Mouse (Mus musculus): Measurements from ENCODE around the gene Cacybp. TPM values are rescaled to one million over a fixed set of nuclear protein-coding genes. Genes with fewer than 3 reads are reported as not detected.

The Cacybp gene
- polyA plus RNA-seq, 1 experiment from 2014 or later, result 305 TPM

DNA sequence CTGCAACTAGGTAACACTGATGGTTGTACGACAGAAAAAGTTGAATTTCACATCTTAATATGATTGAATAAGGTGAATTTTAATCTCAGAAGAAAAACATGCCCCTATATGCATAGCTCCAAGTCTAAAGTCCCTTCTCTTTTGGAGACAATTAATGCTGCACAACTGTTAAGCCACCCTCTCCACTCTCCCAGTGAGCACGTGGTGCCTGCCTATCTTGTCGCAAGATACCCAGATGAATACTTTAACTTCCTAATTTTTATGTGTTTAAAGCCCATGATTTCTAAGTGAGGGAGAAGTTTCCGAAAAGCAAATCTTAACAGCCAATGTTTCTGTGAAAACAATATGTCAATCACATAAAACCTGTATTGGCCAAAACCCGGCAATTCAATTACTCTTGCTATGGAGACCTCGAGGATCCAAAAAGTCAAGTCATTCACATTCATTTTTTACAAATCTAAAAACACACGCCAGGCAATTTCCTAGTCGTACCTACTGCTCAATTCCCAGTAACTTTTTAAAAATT is 1.0 kb downstream of the Cacybp start:
- Histone ChIP-seq H3K4me2 (peak overlapping the region; percentile 71), H3K4me1 (peaks cover 22% of the 10 kb centered on the region), H3K9ac (peak overlapping the region; percentile 96), H3K27me3 (no peaks in the 10 kb centered on the region), H3K9me3 (no peaks in the 10 kb centered on the region), H3K4me3 (replicated peaks) (peak overlapping the region; percentile 90), H3K27ac (peak overlapping the region; percentile 99), H3K36me3 (replicated peaks) (peaks cover 13% of the 10 kb centered on the region)
- WGBS, result 3% methylated on average over 8 of the region's 8 CpGs
- ATAC-seq (ENCODE audit: low FRiP score), result no peak

GRCm38 (mm10) chr1:160210566-160210965 is 2.1 kb downstream of the Cacybp start:
- no peak for ATAC-seq (ENCODE audit: low FRiP score)
- Histone ChIP-seq H3K36me3 (replicated peaks) (peaks cover 24% of the 10 kb centered on the region), H3K27me3 (no peaks in the 10 kb centered on the region), H3K4me1 (peaks cover 22% of the 10 kb centered on the region), H3K27ac (no peak overlapping the region), H3K4me2 (peak overlapping the region; percentile 71), H3K4me3 (replicated peaks) (peak overlapping the region; percentile 90), H3K9me3 (no peaks in the 10 kb centered on the region), H3K9ac (peak overlapping the region; percentile 96; the same call in 1 of the 2 replicates)
- 63% methylated on average over 3 of the region's 3 CpGs for WGBS

DNA sequence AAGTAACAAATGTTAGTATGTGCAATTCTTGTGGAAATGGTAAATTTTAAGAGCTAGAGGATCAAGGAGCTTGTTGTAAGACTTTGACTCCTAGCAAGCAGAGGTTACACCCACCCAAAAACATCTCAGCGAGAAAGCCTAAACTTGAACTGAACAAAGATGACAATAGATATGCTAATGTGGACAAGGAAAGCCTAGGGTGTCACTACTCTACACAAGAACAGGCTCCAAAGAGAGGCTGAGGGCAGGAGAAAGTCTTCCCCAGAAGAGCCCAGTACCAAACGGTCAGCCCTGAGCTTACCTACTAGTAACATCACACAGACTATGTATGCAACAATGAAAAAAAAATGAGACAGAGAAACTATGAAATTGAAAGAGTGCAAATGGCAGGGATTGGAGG is 2.8 kb downstream of the Cacybp start:
- no peak for ATAC-seq (ENCODE audit: low FRiP score)
- Histone ChIP-seq H3K4me3 (replicated peaks) (no peak overlapping the region; the same call in 1 of the 2 replicates), H3K36me3 (replicated peaks) (peaks cover 30% of the 10 kb centered on the region), H3K27me3 (no peaks in the 10 kb centered on the region), H3K4me1 (peaks cover 22% of the 10 kb centered on the region), H3K4me2 (peak overlapping the region; percentile 13; the same call in 1 of the 2 replicates), H3K27ac (no peak overlapping the region), H3K9ac (no peak overlapping the region), H3K9me3 (no peaks in the 10 kb centered on the region)
- 27% methylated on average over 2 of the region's 2 CpGs for WGBS

DNA sequence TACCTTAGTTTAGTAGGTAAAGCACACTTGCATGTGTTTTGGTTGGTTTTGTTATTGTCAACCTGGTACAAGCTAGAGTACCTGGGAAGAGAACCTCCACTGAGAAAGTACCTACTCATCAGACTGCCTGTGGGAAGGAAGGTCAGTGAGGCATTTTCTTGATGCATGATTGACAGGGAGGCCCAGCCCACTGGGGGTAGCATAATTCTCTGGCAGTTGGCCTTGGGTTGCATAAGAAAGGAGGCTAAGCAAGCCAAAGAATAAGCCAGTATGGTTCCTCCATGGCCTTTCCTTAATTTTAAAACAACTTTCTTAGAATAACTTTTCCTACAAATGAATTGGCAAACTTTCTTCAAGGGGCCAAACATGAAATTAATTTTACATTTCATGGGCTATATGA is 7.2 kb downstream of the Cacybp start:
- H3K4me2 ChIP-seq, result no peak overlapping the region

DNA sequence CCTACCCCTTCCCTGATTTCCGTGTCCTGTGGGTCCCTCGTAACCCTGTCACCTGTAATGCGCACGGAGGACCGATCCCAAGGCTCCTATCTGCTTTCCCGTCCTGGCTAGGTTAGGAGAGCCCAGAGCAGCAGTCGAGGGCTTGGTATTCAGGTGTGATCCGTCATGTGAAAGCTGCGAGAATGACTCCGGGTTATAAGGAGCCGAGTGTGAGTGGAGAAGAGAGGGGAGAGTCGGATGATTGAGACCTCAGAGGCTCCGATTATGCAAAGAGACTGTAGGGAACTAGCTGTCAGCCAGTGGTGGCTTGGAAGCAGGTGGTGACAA is 17.4 kb downstream of the Cacybp start:
- H3K27ac ChIP-seq, result peak overlapping the region; percentile 70
- ATAC-seq (ENCODE audit: low FRiP score), result no peak; the same call in 1 of the 2 replicates
- WGBS, result under 1% methylated on average over 13 of the region's 13 CpGs
- no peaks in the 10 kb centered on the region for H3K9me3 ChIP-seq
- H3K9ac ChIP-seq, result peak overlapping the region; percentile 77
- H3K36me3 ChIP-seq (replicated peaks), result peaks cover 24% of the 10 kb centered on the region
- H3K4me3 ChIP-seq (replicated peaks), result peak overlapping the region; percentile 79
- H3K4me2 ChIP-seq, result peak overlapping the region; percentile 77
- peaks cover 7% of the 10 kb centered on the region for H3K4me1 ChIP-seq
- H3K27me3 ChIP-seq, result no peaks in the 10 kb centered on the region

More for the DNA sequence above, 7.2 kb downstream of the Cacybp start:
- Histone ChIP-seq H3K27ac (no peak overlapping the region), H3K27me3 (no peaks in the 10 kb centered on the region), H3K36me3 (replicated peaks) (peaks cover 58% of the 10 kb centered on the region), H3K4me1 (peaks cover 8% of the 10 kb centered on the region), H3K9me3 (no peaks in the 10 kb centered on the region), H3K4me3 (replicated peaks) (no peak overlapping the region), H3K9ac (no peak overlapping the region)
- ATAC-seq (ENCODE audit: low FRiP score), result no peak

DNA sequence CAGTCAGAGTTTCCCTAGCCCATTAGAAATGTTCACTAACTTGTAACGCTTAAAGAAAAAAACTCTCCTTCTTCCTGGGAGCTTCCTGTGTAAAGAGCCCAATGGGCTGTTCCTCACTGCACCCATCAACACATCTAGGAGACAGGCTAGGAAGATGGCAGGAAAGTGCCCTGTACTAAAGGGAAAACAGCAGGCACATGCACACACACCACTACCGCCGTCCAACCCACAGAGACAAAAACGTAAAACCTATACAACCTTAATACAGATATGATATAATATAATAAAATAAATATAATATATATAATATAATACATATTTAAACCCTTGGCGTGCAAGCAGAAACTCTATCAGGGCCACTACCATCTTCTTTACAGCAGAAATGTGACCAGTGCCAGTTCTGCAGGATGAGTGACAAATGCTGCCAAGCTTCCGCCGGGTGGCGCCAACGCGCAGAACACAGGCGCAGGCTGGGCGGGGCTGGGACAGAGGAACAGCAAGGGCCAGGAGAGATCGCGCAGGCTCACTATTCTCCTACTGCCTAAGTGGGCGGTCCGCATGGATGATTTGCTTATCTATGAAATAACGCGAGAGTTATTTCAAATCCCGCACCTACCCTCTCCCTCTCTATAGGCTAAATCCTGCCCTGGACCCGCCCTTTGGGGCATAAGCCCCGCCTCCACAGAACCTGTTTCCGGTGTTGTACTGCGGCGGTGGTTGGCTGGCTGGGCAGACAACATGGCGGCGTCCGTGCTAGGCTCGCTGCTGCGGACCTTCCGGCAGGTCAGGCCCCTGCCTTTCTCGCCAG is 17.9 kb downstream of the Cacybp start, which contains the start of gene Mrps14:
TSS of gene Mrps14 (plus strand) at position 687 of the 808 bp plus-strand sequence.
- H3K4me3 ChIP-seq (replicated peaks), result peak within 1 kb of the TSS; percentile 79
- H3K27me3 ChIP-seq, result no peaks in the 10 kb centered on the region
- peak within 1 kb of the TSS; percentile 70 for H3K27ac ChIP-seq
- peak; percentile 99 for ATAC-seq (ENCODE audit: low FRiP score)
- peak within 1 kb of the TSS; percentile 77 for H3K4me2 ChIP-seq
- H3K9ac ChIP-seq, result peak within 1 kb of the TSS; percentile 77
- H3K9me3 ChIP-seq, result no peaks in the 10 kb centered on the region
- H3K4me1 ChIP-seq, result peaks cover 7% of the 10 kb centered on the region
- peaks cover 21% of the 10 kb centered on the region for H3K36me3 ChIP-seq (replicated peaks)
- 7% methylated on average over 31 of the region's 31 CpGs for WGBS

DNA sequence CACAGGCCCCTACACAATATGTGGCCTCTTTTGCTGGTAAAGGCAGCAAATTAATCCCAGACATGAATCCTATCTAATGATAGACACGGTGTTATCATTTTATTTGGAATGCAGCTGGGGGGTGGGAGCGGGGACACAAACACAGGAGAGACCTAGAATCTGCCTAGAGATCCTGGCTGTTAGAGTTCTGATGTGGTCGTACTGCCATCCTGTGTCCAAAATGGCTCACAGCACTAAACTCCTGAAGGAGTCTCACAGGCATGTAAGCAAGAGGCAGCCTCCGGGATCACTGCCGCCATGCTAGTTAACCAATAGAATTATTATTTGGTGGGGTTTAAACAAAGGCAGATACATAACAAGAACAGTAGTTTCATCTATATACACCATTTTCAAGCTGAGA is 28.2 kb downstream of the Cacybp start:
- no peak overlapping the region for H3K4me3 ChIP-seq (replicated peaks)
- H3K4me1 ChIP-seq, result no peaks in the 10 kb centered on the region
- no peak overlapping the region for H3K4me2 ChIP-seq
- no peak overlapping the region for H3K9ac ChIP-seq
- peak; percentile 77; the same call in 1 of the 2 replicates for ATAC-seq (ENCODE audit: low FRiP score)
- no peaks in the 10 kb centered on the region for H3K36me3 ChIP-seq (replicated peaks)
- WGBS, result 18% methylated on average over 5 of the region's 5 CpGs
- H3K9me3 ChIP-seq, result no peaks in the 10 kb centered on the region
- 0 out of 2 replicates have a peak, but pooled peaks cover 3% of the 10 kb centered on the region for H3K27me3 ChIP-seq
- no peak overlapping the region for H3K27ac ChIP-seq

DNA sequence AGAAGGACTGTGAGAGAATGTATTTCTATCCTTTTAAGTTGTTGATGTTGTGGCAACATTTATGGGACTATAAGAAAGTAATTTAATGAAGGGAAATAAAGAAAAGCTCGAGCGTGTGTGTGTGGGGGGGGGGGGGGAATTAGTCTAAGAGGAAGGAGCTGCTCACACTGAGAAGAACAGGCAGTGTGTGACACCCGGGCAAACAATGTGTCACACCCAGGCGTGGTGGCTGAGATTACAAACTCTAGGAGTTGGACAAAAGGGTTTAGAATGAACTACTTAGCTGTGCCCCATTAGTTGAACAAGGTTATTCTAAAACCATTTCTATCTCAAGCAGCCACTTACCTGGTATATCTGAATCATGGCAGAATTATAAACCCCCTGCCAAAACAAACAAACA is 31.5 kb downstream of the Cacybp start:
- no peaks in the 10 kb centered on the region for H3K4me1 ChIP-seq
- 72% methylated on average over 4 of the region's 4 CpGs for WGBS
- no peak overlapping the region for H3K4me3 ChIP-seq (replicated peaks)
- H3K4me2 ChIP-seq, result no peak overlapping the region
- ATAC-seq (ENCODE audit: low FRiP score), result no peak
- H3K36me3 ChIP-seq (replicated peaks), result no peaks in the 10 kb centered on the region
- no peaks in the 10 kb centered on the region for H3K9me3 ChIP-seq
- H3K9ac ChIP-seq, result no peak overlapping the region
- H3K27me3 ChIP-seq, result no peaks in the 10 kb centered on the region
- no peak overlapping the region for H3K27ac ChIP-seq

GRCm38 (mm10) chr1:160176903-160177302 is 35.8 kb downstream of the Cacybp start:
- Histone ChIP-seq H3K27me3 (no peaks in the 10 kb centered on the region), H3K36me3 (replicated peaks) (no peaks in the 10 kb centered on the region), H3K9me3 (no peaks in the 10 kb centered on the region), H3K4me1 (no peaks in the 10 kb centered on the region), H3K4me2 (no peak overlapping the region), H3K4me3 (replicated peaks) (no peak overlapping the region), H3K27ac (no peak overlapping the region), H3K9ac (no peak overlapping the region)
- 71% methylated on average over 8 of the region's 8 CpGs for WGBS
- ATAC-seq (ENCODE audit: low FRiP score), result no peak

GRCm38 (mm10) chr1:160166600-160166999 is 46.1 kb downstream of the Cacybp start:
- 78% methylated on average over 3 of the region's 5 CpGs for WGBS
- ATAC-seq (ENCODE audit: low FRiP score), result no peak
- Histone ChIP-seq H3K27me3 (no peaks in the 10 kb centered on the region), H3K9ac (no peak overlapping the region), H3K9me3 (no peaks in the 10 kb centered on the region), H3K36me3 (replicated peaks) (no peaks in the 10 kb centered on the region), H3K4me3 (replicated peaks) (no peak overlapping the region), H3K4me1 (no peaks in the 10 kb centered on the region), H3K4me2 (no peak overlapping the region), H3K27ac (no peak overlapping the region)

- no peak for ATAC-seq (ENCODE audit: low FRiP score)
- Histone ChIP-seq H3K36me3 (replicated peaks) (no peaks in the 10 kb centered on the region), H3K27me3 (no peaks in the 10 kb centered on the region), H3K4me2 (no peak overlapping the region), H3K9ac (no peak overlapping the region), H3K27ac (no peak overlapping the region), H3K4me1 (no peaks in the 10 kb centered on the region), H3K9me3 (no peaks in the 10 kb centered on the region), H3K4me3 (replicated peaks) (no peak overlapping the region)
- 76% methylated on average over 2 of the region's 2 CpGs for WGBS
Observed at GRCm38 (mm10) chr1:160158190-160158589, 54.5 kb downstream of the Cacybp start.

DNA sequence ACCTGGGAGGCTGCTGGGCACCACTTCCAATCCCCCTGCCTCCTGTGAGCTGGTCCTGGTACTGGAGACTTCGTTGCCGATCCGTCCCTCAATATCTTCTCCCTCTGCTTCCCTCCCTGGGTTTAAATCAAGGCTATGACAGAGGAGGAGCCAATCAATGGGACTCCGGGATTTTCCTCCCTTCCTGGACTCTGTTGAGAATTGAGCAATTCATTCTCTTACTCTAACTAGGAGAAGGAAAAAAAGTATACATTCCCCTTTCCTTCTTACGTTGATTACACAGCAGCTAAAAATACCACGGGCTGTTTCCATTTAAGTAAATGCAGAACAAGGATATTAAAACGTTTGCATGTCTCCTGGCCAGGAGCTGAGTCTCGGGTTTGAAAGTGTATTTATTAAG is 59.2 kb downstream of the Cacybp start, which contains the start of gene Tnn:
TSS of gene Tnn (minus strand) at position 101 of the 400 bp plus-strand sequence.
- Histone ChIP-seq H3K27ac (no peak within 1 kb of the TSS), H3K4me2 (no peak within 1 kb of the TSS), H3K9me3 (no peaks in the 10 kb centered on the region), H3K4me3 (replicated peaks) (no peak within 1 kb of the TSS), H3K36me3 (replicated peaks) (no peaks in the 10 kb centered on the region), H3K9ac (no peak within 1 kb of the TSS), H3K27me3 (no peaks in the 10 kb centered on the region), H3K4me1 (peaks cover 8% of the 10 kb centered on the region)
- 84% methylated on average over 8 of the region's 8 CpGs for WGBS
- no peak for ATAC-seq (ENCODE audit: low FRiP score)
